Mouse (Mus musculus): ENCODE results near the gene Dnttip1.

GRCm38 (mm10) chr2:164787779-164788178 is 42.0 kb downstream of the Dnttip1 start:
- no peak for TF ChIP-seq CTCF (IDR thresholded peaks at IDR 0.05; ENCODE audit: control insufficient read depth, insufficient read depth, insufficient read length)
- no peak for TF ChIP-seq MAX (IDR thresholded peaks at IDR 0.05)
